Mouse (Mus musculus) spleen, embryonic (tissue): Measurements from ENCODE around the gene Olfr1014.

Experiments used
- CTCF ChIA-PET: fragments of 350-600 bp; sonication (Branson Sonifier 250); formaldehyde crosslinking; loops from one replicate; lab custom pipeline; 2022; lab: Charles Lee

Olfr1014 gene

DNA sequence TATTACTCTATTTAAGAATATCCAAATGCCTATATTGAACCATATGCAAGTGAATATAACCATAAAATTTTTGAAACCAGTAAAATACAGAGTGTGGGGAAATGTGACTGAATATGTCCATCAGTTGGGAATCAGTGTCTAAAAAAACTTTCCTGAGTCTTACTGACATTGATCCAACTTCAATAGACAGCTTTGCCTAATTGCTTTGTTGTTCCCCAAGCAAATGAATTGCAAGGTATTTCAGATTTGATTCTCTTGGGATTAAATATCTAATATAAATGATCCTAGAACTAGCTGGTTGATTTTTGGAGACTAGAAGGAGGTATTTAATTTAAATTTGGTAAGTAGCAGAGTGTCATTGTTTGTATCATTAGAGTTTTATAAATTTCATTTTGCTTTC, at the start of gene Olfr1014:
Olfr1014 (plus strand) TSS at position 301 of the 400 bp plus-strand sequence.
- CTCF ChIA-PET = no interaction called here

GRCm38 (mm10) chr2:85725793-85726192, 46.7 kb upstream of the Olfr1014 start:
- CTCF ChIA-PET = no interaction called here

- CTCF ChIA-PET = no interaction called here
Measured at GRCm38 (mm10) chr2:85753822-85754221, 18.7 kb upstream of the Olfr1014 start.

- CTCF ChIA-PET = no interaction called here
Measured at GRCm38 (mm10) chr2:85762666-85763065, 9.8 kb upstream of the Olfr1014 start, which contains the start of gene Olfr1012. Olfr1012 (minus strand) TSS chr2:85762766.

- CTCF ChIA-PET = no interaction called here
Measured at GRCm38 (mm10) chr2:85766798-85767197, 5.7 kb upstream of the Olfr1014 start, which contains the start of gene Olfr1013. Olfr1013 (plus strand) TSS chr2:85767098.

GRCm38 (mm10) chr2:85781717-85782116, 9.2 kb downstream of the Olfr1014 start, which contains the start of gene Olfr1015:
Olfr1015 (plus strand) TSS chr2:85782017.
- CTCF ChIA-PET = no interaction called here

- CTCF ChIA-PET = no interaction called here
Measured at GRCm38 (mm10) chr2:85792331-85792730, 19.8 kb downstream of the Olfr1014 start.

- CTCF ChIA-PET = no interaction called here
Measured at GRCm38 (mm10) chr2:85802444-85802843, 29.9 kb downstream of the Olfr1014 start, which contains the start of gene Olfr1016. Olfr1016 (minus strand) TSS chr2:85802544.

DNA sequence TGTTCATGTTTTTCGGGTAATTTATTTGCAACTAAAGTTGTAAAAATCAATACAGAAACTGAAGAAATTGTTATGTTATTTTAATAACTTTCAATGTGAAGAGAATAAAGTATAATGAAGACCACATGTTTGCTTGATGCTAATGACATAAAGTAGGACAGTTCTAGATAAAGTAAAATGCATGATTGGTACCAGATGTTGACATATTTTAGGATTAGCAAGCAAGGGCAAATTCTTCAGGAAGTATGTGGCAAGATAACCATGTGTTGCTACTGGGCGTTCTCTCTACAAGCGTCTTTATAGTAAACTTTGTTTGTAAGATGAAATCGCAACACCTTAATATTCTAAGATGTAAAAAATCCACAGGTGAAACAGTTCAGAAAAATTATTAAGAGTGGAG, 32.0 kb downstream of the Olfr1014 start:
- CTCF ChIA-PET = no interaction called here

GRCm38 (mm10) chr2:85818179-85818578, 45.7 kb downstream of the Olfr1014 start, which contains the start of gene Olfr1018:
Olfr1018 (plus strand) TSS chr2:85818479.
- CTCF ChIA-PET = no interaction called here
